Mouse (Mus musculus) lung, postnatal 0 days (tissue): ENCODE data around the gene Hpf1. TPM values are rescaled to one million over a fixed set of nuclear protein-coding genes. Genes with fewer than 3 reads are reported as not detected.

Experiments
- ATAC-seq: fragments of 200-750 bp; cut with Nextera tagmentation; 2 replicates; pipeline ENCODE4 v1.8.0; 2017; ENCODE audit warnings: moderate library complexity
- DNase-seq: peaks from one replicate; pipeline ENCODE4 v3.0.0-alpha.2; 2016; ENCODE audit warnings: low spot score
- H3K27ac ChIP-seq: fragments of 300-500 bp; sonication (generic); 2 replicates; pipeline ENCODE4 v1.5.1; 2014; ENCODE audit warnings: antibody characterized with exemption, mild to moderate bottlenecking, low read length, mixed read lengths
- H3K27me3 ChIP-seq: fragments of 300-500 bp; sonication (generic); replicated peaks from 2 replicates; pipeline ENCODE4 v1.6.1; 2014; ENCODE audit warnings: low read length, mixed read lengths; ENCODE audit not compliant: insufficient read depth
- H3K36me3 ChIP-seq: fragments of 300-500 bp; sonication (generic); 2 replicates; pipeline ENCODE4 v1.6.1; 2014; ENCODE audit warnings: low read length, mixed read lengths; ENCODE audit not compliant: insufficient read depth
- H3K4me1 ChIP-seq: fragments of 300-500 bp; sonication (generic); 2 replicates; pipeline ENCODE4 v1.6.1; 2014; ENCODE audit warnings: antibody characterized with exemption, low read depth, low read length, mixed read lengths; ENCODE audit not compliant: insufficient read depth
- H3K4me2 ChIP-seq: fragments of 300-500 bp; sonication (generic); replicated peaks from 2 replicates; pipeline ENCODE4 v1.6.1; 2014; ENCODE audit warnings: low read depth, mild to moderate bottlenecking, low read length, moderate library complexity, mixed read lengths
- H3K4me3 ChIP-seq: fragments of 300-500 bp; sonication (generic); 2 replicates; pipeline ENCODE4 v1.5.1; 2014; ENCODE audit warnings: low read depth, low read length
- H3K9ac ChIP-seq: fragments of 300-500 bp; sonication (generic); replicated peaks from 2 replicates; pipeline ENCODE4 v1.6.1; 2014; ENCODE audit warnings: low read depth, mild to moderate bottlenecking
- H3K9me3 ChIP-seq: fragments of 300-500 bp; sonication (generic); 2 replicates; pipeline ENCODE4 v1.6.1; 2016; ENCODE audit warnings: low read length, mixed read lengths
- CTCF ChIP-seq: IDR thresholded peaks from 2 replicates; pipeline ENCODE4 v1.5.1; 2016; ENCODE audit warnings: antibody characterized with exemption, mild to moderate bottlenecking
- EP300 ChIP-seq: IDR thresholded peaks from 2 replicates; pipeline ENCODE4 v1.6.1; 2016; ENCODE audit warnings: antibody characterized with exemption, mild to moderate bottlenecking, control low read depth
- WGBS: fragments of 180-500 bp; shearing (Covaris S2); extraction: QIAGEN DNeasy Blood & Tissue Kit; methylation state at CpG from one replicate; pipeline ENCODE4 v1.1.7; 2014; 5-methylcytosine and 5-hydroxymethylcytosine counted together
- polyA plus RNA-seq: library from polyadenylated mRNA; unstranded; fragments of >200 nt; fragmentation: Nextera tagmentation; extraction: Ambion mirVana; gene quantifications from 2 replicates; pipeline ENCODE4 v1.2.1, GENCODE M21; 2015

Gene Hpf1
- polyA plus RNA-seq, 1 experiment from 2014 or later, result 38.1 TPM

DNA sequence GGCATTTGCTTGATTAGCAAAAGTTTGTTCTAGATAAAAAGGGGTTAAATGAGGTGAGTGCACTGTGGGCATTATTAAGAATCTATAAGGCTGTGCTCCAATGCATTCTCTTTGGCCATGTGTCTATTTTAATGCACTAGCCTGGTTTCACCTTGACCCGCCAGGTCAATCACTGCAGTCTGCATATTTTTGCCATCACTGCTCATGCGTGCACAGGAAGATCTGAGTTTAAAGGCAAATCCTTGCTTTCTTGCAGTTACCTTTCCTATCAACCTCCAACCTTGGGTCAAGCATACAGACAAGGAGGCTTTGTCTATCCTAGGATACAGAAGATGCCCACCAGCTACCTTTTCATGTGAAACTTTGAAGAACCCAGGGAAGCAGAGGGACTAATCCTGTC lies 20.5 kb upstream of the Hpf1 start:
- no peak overlapping the region for H3K4me3 ChIP-seq
- H3K9me3 ChIP-seq, result no peaks in the 10 kb centered on the region
- no peak overlapping the region for H3K9ac ChIP-seq
- no peaks in the 10 kb centered on the region for H3K36me3 ChIP-seq
- no peak overlapping the region for H3K4me2 ChIP-seq
- no peaks in the 10 kb centered on the region for H3K27me3 ChIP-seq
- ATAC-seq (no peak), DNase-seq (no peak)
- WGBS, result 81% methylated on average over 2 of the region's 2 CpGs
- H3K27ac ChIP-seq, result no peak overlapping the region
- H3K4me1 ChIP-seq, result no peaks in the 10 kb centered on the region
- TF ChIP-seq CTCF, result no peak
- no peak for TF ChIP-seq EP300

DNA sequence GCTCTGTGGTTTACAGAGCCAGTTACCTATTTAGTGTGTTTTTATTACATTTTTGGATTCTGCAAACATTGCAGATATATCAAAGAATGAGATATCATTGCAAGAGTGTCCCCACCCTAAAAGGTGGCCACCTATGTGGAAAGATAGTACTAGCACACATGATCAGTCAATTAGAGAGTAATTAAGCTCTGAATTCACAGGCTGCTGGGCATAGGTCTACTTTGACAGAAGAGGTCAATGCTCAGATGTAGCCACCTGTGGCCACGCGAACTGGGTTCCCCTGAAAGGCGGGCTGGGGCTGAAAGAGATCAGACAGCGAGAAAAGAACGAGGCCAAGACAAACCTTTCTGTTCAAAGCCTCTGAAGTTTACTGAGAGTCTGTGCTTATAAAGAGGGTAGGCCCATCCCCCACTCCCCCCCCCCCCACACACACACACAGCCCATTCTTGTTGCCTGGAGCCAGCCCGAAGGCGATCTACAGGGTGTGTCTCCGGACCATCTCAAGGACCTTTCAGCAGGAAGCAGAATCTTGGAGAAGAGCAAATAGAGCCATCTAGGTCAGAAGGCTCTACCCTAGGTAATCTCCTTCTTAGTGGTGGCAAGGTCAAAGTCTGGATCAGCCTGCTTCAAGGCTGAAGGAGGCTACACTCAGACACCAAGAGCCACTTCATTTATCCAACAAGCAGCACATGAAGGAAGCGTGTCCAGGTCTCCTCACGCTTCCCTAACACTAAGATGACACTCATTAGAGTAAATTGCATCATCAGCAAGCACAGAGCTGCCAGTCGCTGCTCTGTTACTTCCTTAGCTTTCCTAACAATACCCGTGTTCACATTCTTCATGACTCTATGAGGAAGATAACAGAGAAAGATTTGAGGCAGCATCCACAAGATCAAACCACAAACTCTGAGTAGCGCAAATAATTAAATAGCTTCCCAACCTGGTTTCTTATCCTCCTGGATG lies 19.7 kb upstream of the Hpf1 start:
- WGBS, result 59% methylated on average over 13 of the region's 13 CpGs
- no peaks in the 10 kb centered on the region for H3K27me3 ChIP-seq
- TF ChIP-seq EP300, result no peak
- no peak for TF ChIP-seq CTCF
- H3K4me1 ChIP-seq, result no peaks in the 10 kb centered on the region
- no peak overlapping the region for H3K4me3 ChIP-seq
- no peak overlapping the region for H3K4me2 ChIP-seq
- ATAC-seq, result no peak
- no peak for DNase-seq
- no peaks in the 10 kb centered on the region for H3K36me3 ChIP-seq
- no peak overlapping the region for H3K9ac ChIP-seq
- H3K9me3 ChIP-seq, result no peaks in the 10 kb centered on the region
- no peak overlapping the region for H3K27ac ChIP-seq

DNA sequence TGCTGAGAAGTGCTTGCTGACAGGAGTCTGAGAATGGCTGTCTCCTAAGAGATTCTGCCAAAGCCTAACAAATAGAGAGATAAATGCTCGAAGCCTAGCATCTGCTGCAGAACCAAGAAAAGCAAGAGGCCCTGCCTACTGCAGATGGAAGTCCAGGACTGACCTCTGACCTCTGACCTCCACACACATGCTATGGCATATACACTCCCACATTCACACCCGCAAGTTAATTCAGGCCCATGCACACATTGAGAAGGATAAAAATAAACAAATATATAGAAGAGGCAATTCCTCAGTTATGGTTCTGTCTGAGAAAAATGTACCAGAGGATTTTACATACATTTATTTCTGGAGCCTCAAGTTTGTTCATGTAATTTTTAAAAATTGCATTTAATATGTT lies 11.6 kb upstream of the Hpf1 start:
- no peaks in the 10 kb centered on the region for H3K9me3 ChIP-seq
- no peaks in the 10 kb centered on the region for H3K36me3 ChIP-seq
- DNase-seq (no peak), ATAC-seq (no peak)
- H3K4me2 ChIP-seq, result no peak overlapping the region
- H3K27ac ChIP-seq, result no peak overlapping the region
- no peaks in the 10 kb centered on the region for H3K27me3 ChIP-seq
- H3K4me3 ChIP-seq, result no peak overlapping the region
- H3K4me1 ChIP-seq, result no peaks in the 10 kb centered on the region
- TF ChIP-seq EP300 (no peak), CTCF (no peak)
- no peak overlapping the region for H3K9ac ChIP-seq
- WGBS, result 61% methylated on average over 2 of the region's 2 CpGs

DNA sequence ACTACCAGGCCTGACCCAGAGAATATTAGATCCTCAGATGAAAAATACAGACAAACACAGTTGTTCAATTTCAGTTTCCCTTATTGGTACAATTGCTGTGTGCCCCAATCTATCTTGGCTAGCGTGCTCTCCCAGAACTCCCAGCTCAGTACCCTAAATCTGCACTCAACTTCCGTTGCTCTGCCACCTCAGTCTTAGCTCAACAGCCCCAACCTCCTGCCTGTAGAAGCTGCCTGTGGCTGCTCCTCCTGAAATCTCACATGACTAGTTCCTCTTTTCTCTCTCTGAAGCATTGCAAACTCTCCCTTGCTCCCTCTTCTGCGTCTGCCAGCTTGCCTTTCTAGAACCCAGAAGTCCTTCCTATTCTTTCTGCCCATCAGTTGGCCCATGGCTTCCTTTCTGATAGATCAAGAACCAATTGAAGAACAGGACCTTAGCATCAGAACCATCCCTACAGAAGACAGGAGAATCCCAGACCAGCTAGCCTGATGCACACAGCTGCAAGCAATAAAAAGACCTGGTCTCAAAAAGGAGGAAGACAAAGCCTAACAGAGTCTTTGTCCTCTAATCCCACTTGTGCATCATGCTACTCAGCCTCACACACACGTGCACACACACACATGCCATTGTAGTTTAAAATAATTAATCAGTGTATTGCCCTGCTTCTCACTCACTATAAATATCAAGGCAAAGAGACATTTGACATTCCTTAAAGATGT lies 6.6 kb upstream of the Hpf1 start:
- whole genome bisulfite sequencing, result 68% methylated on average over 4 of the region's 4 CpGs
- DNase-seq (peak; percentile 29), ATAC-seq (no peak)
- no peaks in the 10 kb centered on the region for H3K4me1 ChIP-seq
- H3K9ac ChIP-seq, result no peak overlapping the region
- TF ChIP-seq EP300 (no peak), CTCF (no peak)
- no peaks in the 10 kb centered on the region for H3K36me3 ChIP-seq
- H3K9me3 ChIP-seq, result no peaks in the 10 kb centered on the region
- H3K27me3 ChIP-seq, result no peaks in the 10 kb centered on the region
- H3K4me3 ChIP-seq, result no peak overlapping the region
- H3K27ac ChIP-seq, result no peak overlapping the region
- H3K4me2 ChIP-seq, result no peak overlapping the region

DNA sequence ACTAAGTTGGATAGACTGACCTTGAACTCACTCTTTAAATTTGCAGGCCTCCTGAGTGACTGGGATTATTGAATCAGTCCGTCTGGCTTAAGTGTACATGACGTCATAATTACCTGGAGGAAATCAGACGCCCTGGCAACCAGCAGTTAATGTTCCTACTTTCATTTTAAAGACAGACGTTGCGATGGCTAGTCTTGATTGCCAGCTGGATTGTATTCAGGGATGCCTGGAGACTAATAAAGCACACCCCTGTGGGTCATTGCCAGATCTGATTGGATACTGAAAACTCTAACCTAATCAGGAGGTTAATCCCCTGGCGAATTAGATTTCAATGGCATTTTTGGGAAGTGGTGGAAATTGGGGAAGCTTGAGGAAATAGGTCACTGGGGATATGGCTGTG lies 3.5 kb upstream of the Hpf1 start:
- 48% methylated on average over 6 of the region's 6 CpGs for WGBS

DNA sequence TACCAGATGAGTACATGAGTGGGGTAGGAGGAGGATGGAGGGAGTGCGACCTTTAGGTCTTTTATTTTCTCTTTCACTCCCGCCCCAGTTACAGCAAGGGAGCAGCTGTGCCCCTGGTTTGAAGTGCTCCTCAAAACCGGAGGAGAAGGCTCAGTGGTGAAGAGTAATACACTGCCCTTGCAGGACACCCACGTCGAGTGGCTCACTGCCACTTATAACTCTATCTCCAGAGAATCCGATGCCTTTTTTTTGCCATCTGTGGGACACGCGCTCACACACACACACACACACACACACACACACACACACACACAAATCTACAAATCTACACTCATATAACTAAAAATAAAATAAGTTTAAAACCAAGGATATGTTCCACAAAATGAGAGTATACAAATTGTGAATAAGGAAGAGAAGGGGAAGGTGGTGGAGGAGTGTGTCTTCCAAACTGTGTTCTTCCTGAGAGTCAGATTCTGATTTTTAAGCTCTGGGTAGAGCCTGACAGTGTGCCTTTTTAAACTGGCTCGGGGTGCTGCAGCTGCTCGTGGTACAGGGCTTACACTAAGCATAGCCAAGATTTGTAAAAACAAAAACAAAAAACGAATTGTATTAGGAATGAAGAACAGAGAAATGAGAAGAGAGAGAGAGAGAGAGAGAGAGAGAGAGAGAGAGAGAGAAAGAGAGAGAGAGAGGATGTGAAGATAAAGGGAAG lies 931 bp upstream of the Hpf1 start:
- no peak for ATAC-seq
- WGBS, result 67% methylated on average over 11 of the region's 11 CpGs

More for the DNA sequence above, 3.5 kb upstream of the Hpf1 start:
- Histone ChIP-seq H3K36me3 (no peaks in the 10 kb centered on the region), H3K4me3 (no peak overlapping the region), H3K9me3 (no peaks in the 10 kb centered on the region), H3K4me1 (peaks cover 5% of the 10 kb centered on the region; the same call in 1 of the 2 replicates), H3K4me2 (no peak overlapping the region), H3K27me3 (no peaks in the 10 kb centered on the region), H3K27ac (no peak overlapping the region), H3K9ac (no peak overlapping the region)
- ATAC-seq (no peak), DNase-seq (no peak)
- TF ChIP-seq EP300 (no peak), CTCF (no peak)

More for the DNA sequence above, 931 bp upstream of the Hpf1 start:
- Histone ChIP-seq H3K4me2 (peak overlapping the region; percentile 77; the same call in 1 of the 2 replicates), H3K27me3 (no peaks in the 10 kb centered on the region), H3K9ac (no peak overlapping the region), H3K36me3 (no peaks in the 10 kb centered on the region), H3K27ac (no peak overlapping the region), H3K4me3 (no peak overlapping the region), H3K9me3 (no peaks in the 10 kb centered on the region), H3K4me1 (peaks cover 5% of the 10 kb centered on the region; the same call in 1 of the 2 replicates)
- TF ChIP-seq CTCF (no peak), EP300 (no peak)
- no peak for DNase-seq
